Mouse (Mus musculus): ENCODE measurements around the gene Ppp5c. TPM values are rescaled to one million over a fixed set of nuclear protein-coding genes. Genes with fewer than 3 reads are reported as not detected.

Gene Ppp5c
- total and polyA plus RNA-seq, 3 experiments, result 89.0 to 157 (median 104) TPM

- no peaks in the 10 kb centered on the region for H3K79me2 ChIP-seq (replicated peaks; ENCODE audit: control insufficient read depth, insufficient read depth, low read length)
- H3K36me3 ChIP-seq (ENCODE audit: control insufficient read depth, insufficient read depth, low read length), result no peaks in the 10 kb centered on the region; the same call in 1 of the 2 replicates
- peak overlapping the region; percentile 67 for H3K9ac ChIP-seq (ENCODE audit: low read depth, low read length)
- H3K4me1 ChIP-seq (ENCODE audit: control insufficient read depth, insufficient read depth, low read length), result peaks cover 28% of the 10 kb centered on the region
- WGBS, result 40% methylated on average over 22 of the region's 22 CpGs
- DNase-seq, result peak; percentile 58 to 68
- intact Hi-C loops (cut with DNase I), result no loop called here
- peak overlapping the region; percentile 86 for H3K27ac ChIP-seq
- H3K27me3 ChIP-seq (ENCODE audit: control insufficient read depth, insufficient read depth, low read length), result no peaks in the 10 kb centered on the region
- peak overlapping the region; percentile 34 for H3K4me3 ChIP-seq
- TF ChIP-seq CTCF (IDR thresholded peaks at IDR 0.05) (peak; percentile 54), POLR2A (IDR thresholded peaks at IDR 0.05; ENCODE audit: insufficient read depth, low read depth, low read length) (0 out of 2 replicates have a peak, but pooled peaks have one; percentile 47), EP300 (IDR thresholded peaks at IDR 0.05; ENCODE audit: insufficient read depth, low read depth, low read length) (no peak)
Measured at GRCm38 (mm10) chr7:17060782-17061605, 33.3 kb upstream of the Ppp5c start.

- Histone ChIP-seq H3K79me2 (replicated peaks; ENCODE audit: control insufficient read depth, insufficient read depth, low read length) (no peaks in the 10 kb centered on the region), H3K4me1 (ENCODE audit: control insufficient read depth, insufficient read depth, low read length) (peaks cover 28% of the 10 kb centered on the region), H3K27me3 (ENCODE audit: control insufficient read depth, insufficient read depth, low read length) (no peaks in the 10 kb centered on the region), H3K36me3 (ENCODE audit: control insufficient read depth, insufficient read depth, low read length) (no peaks in the 10 kb centered on the region; the same call in 1 of the 2 replicates), H3K27ac (peak overlapping the region; percentile 86), H3K9ac (ENCODE audit: low read depth, low read length) (peak overlapping the region; percentile 67), H3K4me3 (peak overlapping the region; percentile 34)
- TF ChIP-seq EP300 (IDR thresholded peaks at IDR 0.05; ENCODE audit: insufficient read depth, low read depth, low read length) (peak; percentile 88), CTCF (IDR thresholded peaks at IDR 0.05) (no peak), POLR2A (IDR thresholded peaks at IDR 0.05; ENCODE audit: insufficient read depth, low read depth, low read length) (peak; percentile 90)
- WGBS, result 7% methylated on average over 9 of the region's 9 CpGs
- peak; percentile 95 to 98 for DNase-seq
- intact Hi-C loops (cut with DNase I), result no loop called here
Measured at GRCm38 (mm10) chr7:17060031-17060781, 32.5 kb upstream of the Ppp5c start.

- intact Hi-C loops (cut with DNase I), result loop anchor here (2.0 to 10.0 kb wide), 2 partner anchors 215 to 655 kb away; partner anchors contain the start of gene Zc3h4
- peak in 1 of 2 experiments; percentile 25 for DNase-seq
- H3K79me2 ChIP-seq (replicated peaks; ENCODE audit: control insufficient read depth, insufficient read depth, low read length), result no peaks in the 10 kb centered on the region
- peak overlapping the region; percentile 86 for H3K27ac ChIP-seq
- H3K9ac ChIP-seq (ENCODE audit: low read depth, low read length), result peak overlapping the region; percentile 2; the same call in 1 of the 2 replicates
- WGBS, result 61% methylated on average over 3 of the region's 3 CpGs
- no peak overlapping the region for H3K4me3 ChIP-seq
- H3K27me3 ChIP-seq (ENCODE audit: control insufficient read depth, insufficient read depth, low read length), result no peaks in the 10 kb centered on the region
- TF ChIP-seq CTCF (IDR thresholded peaks at IDR 0.05), result no peak
- TF ChIP-seq POLR2A (IDR thresholded peaks at IDR 0.05; ENCODE audit: insufficient read depth, low read depth, low read length), result no peak
- TF ChIP-seq EP300 (IDR thresholded peaks at IDR 0.05; ENCODE audit: insufficient read depth, low read depth, low read length), result no peak
- peaks cover 28% of the 10 kb centered on the region for H3K4me1 ChIP-seq (ENCODE audit: control insufficient read depth, insufficient read depth, low read length)
- no peaks in the 10 kb centered on the region; the same call in 1 of the 2 replicates for H3K36me3 ChIP-seq (ENCODE audit: control insufficient read depth, insufficient read depth, low read length)
Measured at GRCm38 (mm10) chr7:17059463-17059844, 31.7 kb upstream of the Ppp5c start.

GRCm38 (mm10) chr7:17058816-17059462, 31.2 kb upstream of the Ppp5c start:
- peak in 1 of 2 experiments; percentile 48 for DNase-seq
- H3K4me1 ChIP-seq (ENCODE audit: control insufficient read depth, insufficient read depth, low read length), result peaks cover 28% of the 10 kb centered on the region
- peak overlapping the region; percentile 19 for H3K9ac ChIP-seq (ENCODE audit: low read depth, low read length)
- TF ChIP-seq POLR2A (IDR thresholded peaks at IDR 0.05; ENCODE audit: insufficient read depth, low read depth, low read length) (no peak), CTCF (IDR thresholded peaks at IDR 0.05) (no peak), EP300 (IDR thresholded peaks at IDR 0.05; ENCODE audit: insufficient read depth, low read depth, low read length) (no peak)
- WGBS, result 24% methylated on average over 8 of the region's 8 CpGs
- H3K4me3 ChIP-seq, result no peak overlapping the region
- no peaks in the 10 kb centered on the region; the same call in 1 of the 2 replicates for H3K36me3 ChIP-seq (ENCODE audit: control insufficient read depth, insufficient read depth, low read length)
- H3K79me2 ChIP-seq (replicated peaks; ENCODE audit: control insufficient read depth, insufficient read depth, low read length), result no peaks in the 10 kb centered on the region
- intact Hi-C loops (cut with DNase I), result loop anchor here (2.0 to 10.0 kb wide), 2 partner anchors 214 to 654 kb away; partner anchors contain the start of gene Zc3h4
- H3K27ac ChIP-seq, result peak overlapping the region; percentile 86
- H3K27me3 ChIP-seq (ENCODE audit: control insufficient read depth, insufficient read depth, low read length), result no peaks in the 10 kb centered on the region

- H3K79me2 ChIP-seq (replicated peaks; ENCODE audit: control insufficient read depth, insufficient read depth, low read length), result no peaks in the 10 kb centered on the region
- no peak overlapping the region for H3K4me3 ChIP-seq
- intact Hi-C loops (cut with DNase I), result loop anchor here (2.0 to 10.0 kb wide), 2 partner anchors 213 to 653 kb away; partner anchors contain the start of gene Zc3h4
- no peaks in the 10 kb centered on the region; the same call in 1 of the 2 replicates for H3K36me3 ChIP-seq (ENCODE audit: control insufficient read depth, insufficient read depth, low read length)
- peak; percentile 88 to 90 for DNase-seq
- peak overlapping the region; percentile 86 for H3K27ac ChIP-seq
- peaks cover 28% of the 10 kb centered on the region for H3K4me1 ChIP-seq (ENCODE audit: control insufficient read depth, insufficient read depth, low read length)
- WGBS, result 6% methylated on average over 16 of the region's 16 CpGs
- TF ChIP-seq CTCF (IDR thresholded peaks at IDR 0.05) (peak; percentile 61), POLR2A (IDR thresholded peaks at IDR 0.05; ENCODE audit: insufficient read depth, low read depth, low read length) (peak; percentile 80), EP300 (IDR thresholded peaks at IDR 0.05; ENCODE audit: insufficient read depth, low read depth, low read length) (peak; percentile 100)
- H3K9ac ChIP-seq (ENCODE audit: low read depth, low read length), result peak overlapping the region; percentile 28
- no peaks in the 10 kb centered on the region for H3K27me3 ChIP-seq (ENCODE audit: control insufficient read depth, insufficient read depth, low read length)
Measured at GRCm38 (mm10) chr7:17058071-17058689, 30.5 kb upstream of the Ppp5c start.

Measured in heart, adult 2 months (tissue).